Mouse (Mus musculus): ENCODE data around the gene Arxes2. TPM values are rescaled to one million over a fixed set of nuclear protein-coding genes. Genes with fewer than 3 reads are reported as not detected.
"Not testable (repeated sequence)": the region's sequence is repeated elsewhere in the genome, so short reads cannot be mapped to it uniquely, and the experiment has no call there.

Arxes2 gene
- polyA plus RNA-seq, 1 experiment from 2014 or later, result 89.7 TPM

DNA sequence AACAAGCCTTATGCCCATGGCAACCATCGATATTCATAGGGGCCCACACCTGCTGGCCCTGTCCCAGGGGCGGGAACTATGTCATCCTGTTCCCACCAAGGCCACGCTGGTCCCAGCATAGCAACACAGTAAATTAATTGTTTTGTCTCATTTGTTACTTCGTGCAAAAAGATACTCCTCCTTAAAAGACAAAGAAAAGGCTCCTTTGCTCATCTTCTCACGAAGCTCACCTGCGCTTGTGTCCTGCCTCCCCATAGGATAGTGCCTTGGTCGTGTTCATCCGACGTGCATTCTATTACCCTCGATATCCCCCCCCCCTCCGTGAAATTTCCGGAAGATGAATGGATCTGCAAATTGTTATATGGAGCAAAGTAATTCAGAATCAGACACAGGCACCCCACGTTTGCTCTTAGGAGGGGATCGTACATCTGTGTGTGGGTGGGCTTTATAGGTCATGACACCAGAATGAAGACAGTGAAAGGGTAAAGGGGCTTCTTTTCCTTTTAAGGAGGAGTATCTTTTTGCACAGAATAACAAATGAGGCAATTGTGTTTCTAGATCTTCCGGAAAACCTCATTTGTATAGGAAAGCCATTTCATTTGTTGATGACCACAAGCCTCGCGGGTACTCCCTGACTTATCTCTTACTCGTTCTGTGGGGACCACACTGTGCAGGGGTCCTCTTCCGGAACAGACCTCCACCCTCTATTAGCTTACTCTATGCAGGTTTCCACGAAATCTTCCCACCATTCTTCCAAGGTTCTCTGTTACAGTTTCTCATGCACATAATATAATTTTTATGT is 19.0 kb upstream of the Arxes2 start:
- H3K4me2 ChIP-seq, result peak overlapping the region; percentile 52
- WGBS, result 55% methylated on average over 20 of the region's 20 CpGs
- H3K4me1 ChIP-seq (replicated peaks), result no peaks in the 10 kb centered on the region
- no peaks in the 10 kb centered on the region for H3K27me3 ChIP-seq (replicated peaks)
- ATAC-seq (ENCODE audit: insufficient number of reproducible peaks, low FRiP score), result no peak
- no peaks in the 10 kb centered on the region; the same call in 1 of the 2 replicates for H3K9me3 ChIP-seq (replicated peaks)
- no peak overlapping the region for H3K9ac ChIP-seq
- H3K4me3 ChIP-seq, result no peak overlapping the region
- peaks cover 3% of the 10 kb centered on the region; the same call in 1 of the 2 replicates for H3K36me3 ChIP-seq
- H3K27ac ChIP-seq (ENCODE audit: poor library complexity, severe bottlenecking), result no peak overlapping the region

DNA sequence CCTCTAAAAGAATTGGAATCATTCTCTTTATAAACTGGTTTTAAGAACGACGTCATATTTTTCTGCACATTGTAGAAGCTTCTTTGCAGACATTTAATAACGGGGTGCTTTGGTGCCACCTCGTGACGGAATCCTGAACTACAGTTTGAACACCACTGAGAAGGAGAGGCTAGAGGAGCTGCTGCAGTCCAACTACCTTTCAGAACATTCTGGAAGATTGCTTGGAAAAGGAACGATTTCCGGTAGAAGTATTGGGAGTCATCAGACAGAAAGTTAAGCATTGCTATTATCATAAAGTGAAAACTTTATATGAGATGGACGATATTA is 18.4 kb upstream of the Arxes2 start:
- ATAC-seq (ENCODE audit: insufficient number of reproducible peaks, low FRiP score), result no peak
- Histone ChIP-seq H3K4me1 (replicated peaks) (no peaks in the 10 kb centered on the region), H3K4me3 (no peak overlapping the region), H3K4me2 (peak overlapping the region; percentile 52; the same call in 1 of the 2 replicates), H3K9me3 (replicated peaks) (no peaks in the 10 kb centered on the region; the same call in 1 of the 2 replicates), H3K9ac (no peak overlapping the region), H3K27me3 (replicated peaks) (no peaks in the 10 kb centered on the region), H3K36me3 (peaks cover 3% of the 10 kb centered on the region; the same call in 1 of the 2 replicates), H3K27ac (ENCODE audit: poor library complexity, severe bottlenecking) (no peak overlapping the region)
- 17% methylated on average over 8 of the region's 8 CpGs for whole genome bisulfite sequencing

DNA sequence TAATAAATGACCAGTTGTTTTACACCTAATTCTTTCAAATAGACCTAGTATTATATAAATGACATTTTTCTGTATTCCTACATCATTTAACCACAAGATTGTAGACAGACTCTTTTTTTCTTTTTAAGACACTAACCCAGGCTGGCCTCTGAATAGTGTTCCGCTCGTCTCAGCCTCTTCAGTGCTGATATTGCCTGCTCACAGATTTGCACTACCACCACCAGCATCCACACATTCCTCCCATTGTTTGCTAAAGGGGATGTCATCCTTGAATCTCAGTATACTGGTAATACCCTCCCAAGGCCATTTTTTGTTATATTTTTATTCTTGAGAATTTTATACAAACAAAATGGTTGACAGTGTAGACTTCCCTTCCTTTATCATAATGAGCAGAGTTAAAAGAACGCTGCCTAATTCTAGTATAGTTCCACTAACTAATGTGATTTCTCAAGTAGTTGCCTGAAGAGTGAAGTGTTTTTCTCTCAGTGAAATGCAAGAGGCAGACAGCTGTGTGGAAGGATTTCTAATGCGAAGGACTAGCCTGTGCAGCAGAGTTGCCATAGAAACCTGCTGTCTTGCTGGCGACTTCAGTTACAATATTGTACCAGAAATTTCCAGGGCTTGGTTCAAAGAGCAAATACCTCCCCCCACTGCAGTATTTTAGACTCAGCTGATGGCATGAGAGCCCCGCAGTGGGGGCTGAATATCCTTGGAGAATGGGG is 8.9 kb upstream of the Arxes2 start:
- Histone ChIP-seq H3K9ac (no peak overlapping the region), H3K27ac (ENCODE audit: poor library complexity, severe bottlenecking) (no peak overlapping the region), H3K9me3 (replicated peaks) (no peaks in the 10 kb centered on the region), H3K4me3 (no peak overlapping the region), H3K27me3 (replicated peaks) (no peaks in the 10 kb centered on the region), H3K4me2 (no peak overlapping the region), H3K4me1 (replicated peaks) (no peaks in the 10 kb centered on the region), H3K36me3 (no peaks in the 10 kb centered on the region)
- WGBS, result 76% methylated on average over 6 of the region's 6 CpGs
- no peak for ATAC-seq (ENCODE audit: insufficient number of reproducible peaks, low FRiP score)

DNA sequence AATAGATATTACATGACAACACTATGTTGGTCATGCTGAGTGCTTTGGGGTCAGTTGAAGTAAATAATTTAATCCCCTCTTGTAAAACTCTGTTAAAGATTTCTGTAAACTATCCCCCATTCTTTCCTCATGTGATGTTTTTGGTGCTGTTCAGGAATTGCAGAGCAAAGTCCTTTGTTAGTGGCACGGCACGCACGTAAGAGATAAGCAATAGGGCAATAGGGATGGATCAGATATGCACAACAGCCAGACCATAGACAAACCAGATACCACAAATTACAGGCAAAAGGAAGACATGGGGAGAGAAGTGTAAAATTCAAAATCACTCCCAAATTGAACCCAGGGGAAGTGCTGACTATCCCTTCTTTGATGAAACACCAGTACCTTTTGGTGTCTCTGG is 7.4 kb upstream of the Arxes2 start:
- Histone ChIP-seq H3K27ac (ENCODE audit: poor library complexity, severe bottlenecking) (no peak overlapping the region), H3K27me3 (replicated peaks) (no peaks in the 10 kb centered on the region)

DNA sequence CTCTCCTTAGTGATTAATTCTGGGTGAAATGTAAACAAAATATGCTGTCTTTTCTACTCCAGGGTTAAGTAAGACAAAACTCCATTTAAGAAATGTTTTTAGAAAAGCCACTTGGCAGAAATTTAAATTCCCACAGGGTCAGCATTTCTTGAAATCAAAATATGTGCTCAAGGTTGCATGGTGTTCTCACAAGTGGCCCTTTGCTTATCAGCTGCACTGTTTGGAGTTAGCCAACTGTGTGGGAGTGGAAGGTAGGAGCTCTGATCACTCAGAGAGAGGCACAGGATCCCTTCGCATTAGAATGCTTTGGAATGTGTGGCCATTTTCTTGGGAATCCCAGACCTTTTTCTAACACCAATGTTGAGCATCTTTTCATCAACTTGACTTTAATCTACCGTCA is 3.0 kb upstream of the Arxes2 start:
- Histone ChIP-seq H3K4me1 (replicated peaks) (no peaks in the 10 kb centered on the region), H3K4me3 (no peak overlapping the region), H3K9ac (no peak overlapping the region), H3K9me3 (replicated peaks) (no peaks in the 10 kb centered on the region), H3K36me3 (no peaks in the 10 kb centered on the region), H3K27me3 (replicated peaks) (no peaks in the 10 kb centered on the region), H3K27ac (ENCODE audit: poor library complexity, severe bottlenecking) (no peak overlapping the region), H3K4me2 (no peak overlapping the region)
- 58% methylated on average over 2 of the region's 2 CpGs for WGBS
- ATAC-seq (ENCODE audit: insufficient number of reproducible peaks, low FRiP score), result no peak

More for the DNA sequence above, 7.4 kb upstream of the Arxes2 start:
- Histone ChIP-seq H3K4me3 (no peak overlapping the region), H3K9ac (no peak overlapping the region), H3K4me1 (replicated peaks) (no peaks in the 10 kb centered on the region), H3K9me3 (replicated peaks) (no peaks in the 10 kb centered on the region), H3K4me2 (no peak overlapping the region), H3K36me3 (no peaks in the 10 kb centered on the region)
- no peak for ATAC-seq (ENCODE audit: insufficient number of reproducible peaks, low FRiP score)
- 68% methylated on average over 3 of the region's 3 CpGs for WGBS

DNA sequence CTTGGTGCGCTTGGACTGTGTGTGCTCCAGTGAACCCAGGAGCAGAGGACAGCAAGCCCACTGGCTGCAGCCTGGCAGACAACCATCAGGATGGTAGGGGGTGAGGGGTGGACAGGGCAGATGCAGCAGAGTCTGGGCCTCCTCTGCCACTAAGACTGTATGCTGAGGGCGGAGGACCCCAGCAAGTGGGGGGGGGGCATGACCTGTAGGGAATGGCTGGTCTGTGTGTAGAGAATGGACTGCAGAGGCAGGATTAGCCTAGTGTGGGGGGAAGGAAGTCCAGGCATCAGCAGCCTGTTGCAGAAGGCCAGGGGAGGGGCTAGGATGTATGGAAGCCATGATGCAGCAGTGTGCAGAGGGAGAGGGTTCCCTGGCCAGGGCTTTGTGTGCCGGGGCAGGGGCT is 431 bp upstream of the Arxes2 start:
- H3K36me3 ChIP-seq; H3K9me3 ChIP-seq (replicated peaks); H3K4me3 ChIP-seq; H3K9ac ChIP-seq; H3K27me3 ChIP-seq (replicated peaks); H3K4me1 ChIP-seq (replicated peaks); H3K27ac ChIP-seq (ENCODE audit: poor library complexity, severe bottlenecking): not testable (repeated sequence)
- WGBS, result 82% methylated on average over 2 of the region's 3 CpGs
- H3K4me2 ChIP-seq, result 0 out of 2 replicates have a peak overlapping the region, but pooled peaks have one; percentile 29
- ATAC-seq (ENCODE audit: insufficient number of reproducible peaks, low FRiP score), result peak; percentile 76

DNA sequence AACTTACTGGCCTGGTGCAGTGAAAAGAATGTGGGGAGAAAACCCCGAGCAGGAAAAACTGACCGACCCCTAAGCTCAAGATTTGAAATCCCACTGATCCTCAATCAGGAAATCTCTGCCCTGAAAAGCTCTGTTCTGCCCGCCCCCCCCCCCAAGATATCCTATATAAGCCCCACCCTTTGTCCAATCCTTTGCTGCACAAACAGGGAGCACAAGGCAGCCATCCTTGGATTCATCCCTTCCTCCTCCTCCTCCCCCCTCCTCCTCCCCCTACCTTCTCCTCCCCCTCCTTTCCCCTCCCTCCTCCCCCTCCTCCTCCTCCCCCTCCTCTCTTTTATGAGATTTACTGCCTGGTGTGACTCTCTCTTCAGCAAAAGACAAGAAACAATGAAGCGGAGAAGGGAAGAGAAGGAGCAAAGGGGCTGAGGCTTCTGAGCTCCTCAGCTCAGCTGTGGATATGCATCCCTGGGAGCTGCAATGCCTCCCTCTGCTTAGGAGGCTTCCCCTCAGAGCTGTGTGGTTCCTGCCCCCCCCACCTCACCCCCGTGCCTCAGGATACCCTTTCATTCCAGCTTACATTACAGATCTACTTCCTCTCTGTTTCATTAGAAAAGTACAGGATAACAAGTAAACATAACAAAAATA is 13.7 kb downstream of the Arxes2 start:
- Histone ChIP-seq H3K27ac (ENCODE audit: poor library complexity, severe bottlenecking) (no peak overlapping the region), H3K36me3 (no peaks in the 10 kb centered on the region), H3K4me3 (no peak overlapping the region), H3K9ac (no peak overlapping the region), H3K4me1 (replicated peaks) (no peaks in the 10 kb centered on the region), H3K9me3 (replicated peaks) (no peaks in the 10 kb centered on the region), H3K4me2 (no peak overlapping the region), H3K27me3 (replicated peaks) (0 out of 2 replicates have a peak, but pooled peaks cover 4% of the 10 kb centered on the region)
- no peak for ATAC-seq (ENCODE audit: insufficient number of reproducible peaks, low FRiP score)
- 43% methylated on average over 5 of the region's 5 CpGs for WGBS

DNA sequence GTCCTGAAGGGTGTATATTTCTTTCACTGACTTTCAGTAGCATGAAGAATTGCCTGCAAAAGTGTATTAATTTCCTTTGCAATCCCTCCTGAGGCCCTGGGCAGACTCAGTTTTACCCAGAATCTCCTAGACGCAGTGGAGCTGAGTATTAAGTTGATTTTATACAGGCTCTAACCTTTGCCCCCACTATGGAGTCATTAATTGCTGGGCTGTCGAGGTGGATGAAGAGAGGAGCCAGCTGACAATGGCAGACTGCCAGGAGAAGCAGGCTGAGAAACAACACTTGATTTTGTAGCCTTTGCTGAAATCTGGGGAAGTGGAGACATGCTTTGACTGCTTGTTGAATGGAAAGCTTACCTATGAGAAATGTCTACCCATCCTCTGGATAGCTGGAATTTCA is 20.8 kb downstream of the Arxes2 start:
- H3K9me3 ChIP-seq (replicated peaks), result no peaks in the 10 kb centered on the region
- H3K4me1 ChIP-seq (replicated peaks), result no peaks in the 10 kb centered on the region
- H3K36me3 ChIP-seq, result no peaks in the 10 kb centered on the region
- 30% methylated on average over 2 of the region's 2 CpGs for whole genome bisulfite sequencing
- ATAC-seq (ENCODE audit: insufficient number of reproducible peaks, low FRiP score), result no peak
- H3K27me3 ChIP-seq (replicated peaks), result no peaks in the 10 kb centered on the region
- no peak overlapping the region for H3K27ac ChIP-seq (ENCODE audit: poor library complexity, severe bottlenecking)
- no peak overlapping the region for H3K4me2 ChIP-seq
- H3K4me3 ChIP-seq, result no peak overlapping the region
- H3K9ac ChIP-seq, result no peak overlapping the region

DNA sequence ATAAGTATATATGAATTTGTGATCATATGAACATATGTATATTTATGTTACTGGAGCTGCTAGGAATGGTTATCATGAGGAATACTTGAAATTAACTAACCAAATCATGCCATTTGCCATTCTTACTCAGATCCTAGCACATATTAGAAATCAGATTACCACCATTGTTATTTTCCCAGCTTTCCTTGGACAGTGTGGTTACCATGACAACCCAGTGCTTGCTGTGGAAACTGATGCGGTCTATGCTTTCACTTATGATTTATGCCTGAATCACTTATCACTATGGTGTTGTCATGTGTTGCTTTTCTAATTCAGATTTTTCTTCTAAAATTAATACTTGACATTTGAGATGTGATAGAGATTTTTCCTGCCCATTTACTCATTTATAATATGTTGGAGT is 36.7 kb downstream of the Arxes2 start:
- ATAC-seq (ENCODE audit: insufficient number of reproducible peaks, low FRiP score), result no peak
- H3K27me3 ChIP-seq (replicated peaks), result no peaks in the 10 kb centered on the region
- no peak overlapping the region for H3K4me2 ChIP-seq
- peaks cover 3% of the 10 kb centered on the region; the same call in 1 of the 2 replicates for H3K4me1 ChIP-seq (replicated peaks)
- no peak overlapping the region for H3K4me3 ChIP-seq
- no peak overlapping the region for H3K27ac ChIP-seq (ENCODE audit: poor library complexity, severe bottlenecking)
- H3K9me3 ChIP-seq (replicated peaks), result no peaks in the 10 kb centered on the region
- no peaks in the 10 kb centered on the region for H3K36me3 ChIP-seq
- H3K9ac ChIP-seq, result no peak overlapping the region
- 62% methylated on average over 1 of the region's 1 CpGs for WGBS

DNA sequence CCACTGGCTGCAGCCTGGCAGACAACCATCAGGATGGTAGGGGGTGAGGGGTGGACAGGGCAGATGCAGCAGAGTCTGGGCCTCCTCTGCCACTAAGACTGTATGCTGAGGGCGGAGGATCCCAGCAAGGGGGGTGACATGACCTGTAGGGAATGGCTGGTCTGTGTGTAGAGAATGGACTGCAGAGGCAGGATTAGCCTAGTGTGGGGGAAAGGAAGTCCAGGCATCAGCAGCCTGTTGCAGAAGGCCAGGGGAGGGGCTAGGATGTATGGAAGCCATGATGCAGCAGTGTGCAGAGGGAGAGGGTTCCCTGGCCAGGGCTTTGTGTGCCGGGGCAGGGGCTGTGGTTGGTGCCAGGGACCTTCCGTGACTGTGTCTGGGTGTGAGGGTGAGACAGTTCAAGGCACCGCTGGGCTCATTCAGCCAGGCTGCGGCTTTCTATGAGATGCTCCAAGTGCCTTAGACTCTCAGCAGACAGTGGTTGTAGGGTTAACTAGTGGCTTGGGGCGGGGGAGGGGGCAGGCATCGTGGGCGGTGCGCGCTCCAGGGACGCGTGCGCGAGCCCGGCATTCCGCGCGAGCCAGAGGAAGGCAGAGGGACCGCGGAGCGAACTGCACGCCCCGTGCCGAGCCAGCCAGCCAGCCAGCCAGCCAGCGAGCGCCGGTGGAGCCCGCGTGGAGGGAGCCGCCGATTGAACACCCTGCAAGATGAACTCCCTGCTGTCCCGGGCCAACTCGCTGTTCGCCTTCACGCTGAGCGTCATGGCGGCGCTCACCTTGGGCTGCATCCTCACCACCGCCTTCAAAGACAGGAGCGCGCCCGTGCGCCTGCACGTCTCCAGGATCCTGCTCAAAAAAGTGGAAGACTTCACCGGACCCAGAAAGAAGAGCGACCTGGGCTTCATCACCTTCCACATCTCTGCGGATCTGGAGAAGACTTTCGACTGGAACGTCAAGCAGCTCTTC is 39.5 kb downstream of the Arxes2 start, which contains the start of gene Arxes1:
Gene Arxes1 (plus strand): TSS at position 569 of the 965 bp plus-strand sequence.
- not testable (repeated sequence) for H3K36me3 ChIP-seq; H3K9ac ChIP-seq; H3K27me3 ChIP-seq (replicated peaks); H3K4me1 ChIP-seq (replicated peaks); H3K27ac ChIP-seq (ENCODE audit: poor library complexity, severe bottlenecking); H3K9me3 ChIP-seq (replicated peaks)
- Histone ChIP-seq H3K4me3 (peak within 1 kb of the TSS; percentile 33), H3K4me2 (peak within 1 kb of the TSS; percentile 59)
- 15% methylated on average over 11 of the region's 49 CpGs for WGBS
- peak; percentile 89 for ATAC-seq (ENCODE audit: insufficient number of reproducible peaks, low FRiP score)
